Mouse (Mus musculus) thymus, postnatal 0 days (tissue): ENCODE results near the gene Gpatch8. TPM values are rescaled to one million over a fixed set of nuclear protein-coding genes. Genes with fewer than 3 reads are reported as not detected.
A peak's percentile ranks its signal among the peaks of the same experiment; 100 is the strongest.

ENCODE experiments used
- DNase-seq: peaks from one replicate; pipeline ENCODE4 v3.0.0-alpha.2; 2015; ENCODE audit warnings: low spot score
- polyA plus RNA-seq: library from polyadenylated mRNA; unstranded; fragments of >200 nt; fragmentation: Nextera tagmentation; extraction: Ambion mirVana; gene quantifications from 2 replicates; pipeline ENCODE4 v1.2.1, GENCODE M21; 2015

The Gpatch8 gene
- polyA plus RNA-seq, result 32.4 and 41.0 TPM in 2 replicates

- DNase-seq, result peak; percentile 92
These were observed at the start of gene Gpatch8 for GRCm38 (mm10) chr11:102556031-102556715. TSS of gene Gpatch8 (minus strand) at chr11:102556392.

GRCm38 (mm10) chr11:102604777-102605552 lies 48.8 kb upstream of the Gpatch8 start:
- no peak for DNase-seq

- DNase-seq, result no peak
These were observed 47.9 kb upstream of the Gpatch8 start, which contains the start of gene Fzd2 for GRCm38 (mm10) chr11:102604010-102604584. TSS of gene Fzd2 (plus strand) at chr11:102604396.

GRCm38 (mm10) chr11:102603496-102603850 lies 47.3 kb upstream of the Gpatch8 start:
- no peak for DNase-seq

GRCm38 (mm10) chr11:102602816-102603495 lies 46.8 kb upstream of the Gpatch8 start:
- no peak for DNase-seq

- DNase-seq, result no peak
These were observed 43.7 kb upstream of the Gpatch8 start for GRCm38 (mm10) chr11:102599912-102600311.

GRCm38 (mm10) chr11:102595341-102595820 lies 39.2 kb upstream of the Gpatch8 start:
- no peak for DNase-seq

- DNase-seq, result no peak
These were observed 31.4 kb upstream of the Gpatch8 start for GRCm38 (mm10) chr11:102587554-102587953.

GRCm38 (mm10) chr11:102586445-102587130 lies 30.4 kb upstream of the Gpatch8 start:
- no peak for DNase-seq

- no peak for DNase-seq
These were observed 26.5 kb upstream of the Gpatch8 start for GRCm38 (mm10) chr11:102582736-102583135.

GRCm38 (mm10) chr11:102582016-102582610 lies 25.9 kb upstream of the Gpatch8 start:
- no peak for DNase-seq

GRCm38 (mm10) chr11:102581281-102582015 lies 25.3 kb upstream of the Gpatch8 start:
- no peak for DNase-seq

- no peak for DNase-seq
These were observed 23.8 kb upstream of the Gpatch8 start for GRCm38 (mm10) chr11:102580034-102580330.

- DNase-seq, result no peak
These were observed 23.2 kb upstream of the Gpatch8 start, which contains the start of gene Gm11627 for GRCm38 (mm10) chr11:102579165-102580033. TSS of gene Gm11627 (minus strand) at chr11:102579461.

GRCm38 (mm10) chr11:102578341-102579118 lies 22.3 kb upstream of the Gpatch8 start:
- peak; percentile 71 for DNase-seq

- no peak for DNase-seq
These were observed 20.0 kb upstream of the Gpatch8 start for GRCm38 (mm10) chr11:102576050-102576754.

- no peak for DNase-seq
These were observed 18.8 kb upstream of the Gpatch8 start for GRCm38 (mm10) chr11:102575034-102575433.
